Mouse (Mus musculus): Measurements from ENCODE around the gene Ncoa6.
A peak's percentile ranks its signal among the peaks of the same experiment; 100 is the strongest.

Gene Ncoa6

GRCm38 (mm10) chr2:155436445-155436844, 37.2 kb downstream of the Ncoa6 start:
- DNase-seq (ENCODE audit: low read depth, low spot score) = peak; percentile 6

GRCm38 (mm10) chr2:155420911-155421310, 52.8 kb downstream of the Ncoa6 start:
- no peak for DNase-seq (ENCODE audit: low read depth, low spot score)

GRCm38 (mm10) chr2:155404635-155405034, 69.1 kb downstream of the Ncoa6 start:
- DNase-seq (ENCODE audit: low read depth, low spot score) = no peak

- DNase-seq (ENCODE audit: low read depth, low spot score) = no peak
Measured at GRCm38 (mm10) chr2:155401926-155402325, 71.8 kb downstream of the Ncoa6 start.

GRCm38 (mm10) chr2:155400276-155400675, 73.4 kb downstream of the Ncoa6 start:
- no peak for DNase-seq (ENCODE audit: low read depth, low spot score)

GRCm38 (mm10) chr2:155394586-155394985, 79.1 kb downstream of the Ncoa6 start:
- DNase-seq (ENCODE audit: low read depth, low spot score) = no peak

GRCm38 (mm10) chr2:155388573-155388972, 85.1 kb downstream of the Ncoa6 start:
- DNase-seq (ENCODE audit: low read depth, low spot score) = no peak

GRCm38 (mm10) chr2:155387052-155387451, 86.6 kb downstream of the Ncoa6 start:
- no peak for DNase-seq (ENCODE audit: low read depth, low spot score)

GRCm38 (mm10) chr2:155386534-155386899, 87.2 kb downstream of the Ncoa6 start:
- no peak for DNase-seq (ENCODE audit: low read depth, low spot score)

- no peak for DNase-seq (ENCODE audit: low read depth, low spot score)
Measured at GRCm38 (mm10) chr2:155385731-155386533, 87.8 kb downstream of the Ncoa6 start.

- peak; percentile 64 for DNase-seq (ENCODE audit: low read depth, low spot score)
Measured at GRCm38 (mm10) chr2:155385090-155385489, 88.6 kb downstream of the Ncoa6 start.

GRCm38 (mm10) chr2:155382791-155383438, 90.8 kb downstream of the Ncoa6 start:
- no peak for DNase-seq (ENCODE audit: low read depth, low spot score)

GRCm38 (mm10) chr2:155382332-155382700, 91.4 kb downstream of the Ncoa6 start:
- DNase-seq (ENCODE audit: low read depth, low spot score) = no peak

- DNase-seq (ENCODE audit: low read depth, low spot score) = peak; percentile 92
Measured at GRCm38 (mm10) chr2:155381643-155382331, 91.9 kb downstream of the Ncoa6 start.

GRCm38 (mm10) chr2:155381060-155381437, 92.6 kb downstream of the Ncoa6 start:
- DNase-seq (ENCODE audit: low read depth, low spot score) = no peak

GRCm38 (mm10) chr2:155380261-155381059, 93.2 kb downstream of the Ncoa6 start, which contains the start of gene Trp53inp2:
Trp53inp2 (plus strand) TSS chr2:155381059.
- no peak for DNase-seq (ENCODE audit: low read depth, low spot score)

GRCm38 (mm10) chr2:155376191-155376590, 97.5 kb downstream of the Ncoa6 start:
- DNase-seq (ENCODE audit: low read depth, low spot score) = no peak

- DNase-seq (ENCODE audit: low read depth, low spot score) = no peak
Measured at GRCm38 (mm10) chr2:155374521-155374920, 99.2 kb downstream of the Ncoa6 start.

- DNase-seq (ENCODE audit: low read depth, low spot score) = no peak
Measured at GRCm38 (mm10) chr2:155373886-155374285, 99.8 kb downstream of the Ncoa6 start.

GRCm38 (mm10) chr2:155373302-155373701, 100.4 kb downstream of the Ncoa6 start:
- DNase-seq (ENCODE audit: low read depth, low spot score) = no peak

GRCm38 (mm10) chr2:155372451-155372850, 101.2 kb downstream of the Ncoa6 start:
- no peak for DNase-seq (ENCODE audit: low read depth, low spot score)
